Mouse (Mus musculus) embryonic facial prominence, embryonic 14.5 days (tissue): ENCODE measurements at regions not wholly inside any gene's neighbourhood (a gene's known extent, or its start where the extent isn't known, plus 50 kb on each side); places are given as distances from the start of the nearest gene placed in this dataset.

Experiments
- ATAC-seq: fragments of 200-750 bp; cut with Nextera tagmentation; 2 replicates; pipeline ENCODE4 v1.8.0; 2017; ENCODE audit warnings: low read depth, moderate number of reproducible peaks, moderate TSS enrichment
- DNase-seq: peaks from one replicate; pipeline ENCODE4 v3.0.0-alpha.2; 2015; ENCODE audit warnings: low spot score
- H3K27ac ChIP-seq: fragments of 300-500 bp; sonication (generic); replicated peaks from 2 replicates; pipeline ENCODE4 v1.5.1; 2014; ENCODE audit warnings: low read depth, mild to moderate bottlenecking, low read length, moderate library complexity
- H3K27me3 ChIP-seq: fragments of 300-500 bp; sonication (generic); replicated peaks from 2 replicates; pipeline ENCODE4 v1.6.1; 2014; ENCODE audit warnings: low read length; ENCODE audit not compliant: control insufficient read depth, insufficient read depth
- H3K36me3 ChIP-seq: fragments of 300-500 bp; sonication (generic); 2 replicates; pipeline ENCODE4 v1.6.1; 2014; ENCODE audit warnings: low read length, mixed read lengths; ENCODE audit not compliant: control insufficient read depth, insufficient read depth
- H3K4me1 ChIP-seq: fragments of 300-500 bp; sonication (generic); 2 replicates; pipeline ENCODE4 v1.6.1; 2014; ENCODE audit warnings: antibody characterized with exemption, low read length; ENCODE audit not compliant: control insufficient read depth, insufficient read depth
- H3K4me2 ChIP-seq: fragments of 300-500 bp; sonication (generic); 2 replicates; pipeline ENCODE4 v1.6.1; 2014; ENCODE audit warnings: low read depth, mild to moderate bottlenecking, low read length, moderate library complexity, mixed read lengths
- H3K4me3 ChIP-seq: fragments of 300-500 bp; sonication (generic); 2 replicates; pipeline ENCODE4 v1.5.1; 2014; ENCODE audit warnings: low read depth, mild to moderate bottlenecking, low read length
- H3K9ac ChIP-seq: fragments of 300-500 bp; sonication (generic); 2 replicates; pipeline ENCODE4 v1.6.1; 2014; ENCODE audit warnings: low read depth, mild to moderate bottlenecking, low read length, moderate library complexity, mixed read lengths
- H3K9me3 ChIP-seq: fragments of 300-500 bp; sonication (generic); 2 replicates; pipeline ENCODE4 v1.6.1; 2016; ENCODE audit warnings: low read length; ENCODE audit not compliant: control insufficient read depth
- WGBS: fragments of 180-500 bp; shearing (Covaris S2); extraction: QIAGEN DNeasy Blood & Tissue Kit; methylation state at CpG from one replicate; pipeline ENCODE4 v1.1.7; 2014; 5-methylcytosine and 5-hydroxymethylcytosine counted together

DNA sequence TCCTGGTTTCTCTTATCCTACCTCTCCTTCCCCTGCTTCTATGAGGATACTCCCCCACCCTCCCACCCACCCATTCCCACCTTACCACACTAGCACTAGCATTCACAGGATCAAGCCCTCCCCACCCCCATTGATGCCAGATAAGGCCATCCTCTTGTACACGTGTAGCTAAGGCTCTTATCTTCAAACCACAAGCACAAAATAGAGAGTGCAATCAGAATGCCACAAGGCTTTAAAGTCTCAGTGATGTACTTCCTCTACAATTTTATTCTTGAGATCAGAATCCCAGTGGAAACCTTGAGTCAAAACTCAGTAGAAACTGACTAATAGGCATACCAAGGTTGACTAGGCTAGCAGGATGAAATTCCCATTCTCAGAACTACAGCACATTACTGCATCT lies 348.4 kb downstream of the Speer2 start:
- ATAC-seq (no peak), DNase-seq (no peak)
- no peaks in the 10 kb centered on the region for H3K27me3 ChIP-seq
- no peak overlapping the region for H3K9ac ChIP-seq
- H3K4me2 ChIP-seq, result no peak overlapping the region
- 81% methylated on average over 1 of the region's 1 CpGs for WGBS
- no peaks in the 10 kb centered on the region for H3K9me3 ChIP-seq
- no peak overlapping the region for H3K4me3 ChIP-seq
- no peak overlapping the region for H3K27ac ChIP-seq
- no peaks in the 10 kb centered on the region for H3K36me3 ChIP-seq
- no peaks in the 10 kb centered on the region for H3K4me1 ChIP-seq

DNA sequence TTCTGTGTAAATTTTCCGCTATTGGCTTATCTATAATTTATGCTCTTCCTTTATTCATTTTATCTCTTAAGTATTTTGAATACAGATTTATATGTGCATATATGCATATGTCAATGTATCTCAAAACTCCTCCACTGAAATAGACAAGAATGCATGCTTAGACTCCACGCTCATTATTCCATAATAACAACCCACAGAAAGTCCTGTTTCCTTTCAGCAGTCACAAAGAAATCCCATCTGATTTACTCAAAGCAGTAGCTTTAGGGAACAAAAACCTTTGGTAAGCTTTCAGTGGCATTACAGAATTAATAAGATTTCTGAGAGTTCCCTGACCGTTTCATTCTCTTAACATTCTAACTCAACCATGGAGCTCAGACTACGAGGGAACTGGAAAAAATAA lies 386.2 kb downstream of the Speer2 start:
- DNase-seq (no peak), ATAC-seq (no peak)
- H3K4me1 ChIP-seq, result no peaks in the 10 kb centered on the region
- H3K36me3 ChIP-seq, result no peaks in the 10 kb centered on the region
- H3K4me3 ChIP-seq, result no peak overlapping the region
- no peaks in the 10 kb centered on the region for H3K27me3 ChIP-seq
- H3K27ac ChIP-seq, result no peak overlapping the region
- WGBS, result 55% methylated on average over 4 of the region's 4 CpGs
- H3K9me3 ChIP-seq, result no peaks in the 10 kb centered on the region
- no peak overlapping the region for H3K9ac ChIP-seq
- H3K4me2 ChIP-seq, result no peak overlapping the region

- Histone ChIP-seq H3K27ac (no peak overlapping the region), H3K4me1 (no peaks in the 10 kb centered on the region), H3K27me3 (no peaks in the 10 kb centered on the region), H3K9ac (no peak overlapping the region), H3K4me2 (peak overlapping the region; percentile 20; the same call in 1 of the 2 replicates), H3K36me3 (no peaks in the 10 kb centered on the region), H3K9me3 (no peaks in the 10 kb centered on the region), H3K4me3 (no peak overlapping the region)
- 33% methylated on average over 9 of the region's 9 CpGs for WGBS
- DNase-seq, result peak; percentile 3
- no peak for ATAC-seq
These were observed 394.3 kb downstream of the Speer2 start for GRCm38 (mm10) chr16:69469024-69469780.

DNA sequence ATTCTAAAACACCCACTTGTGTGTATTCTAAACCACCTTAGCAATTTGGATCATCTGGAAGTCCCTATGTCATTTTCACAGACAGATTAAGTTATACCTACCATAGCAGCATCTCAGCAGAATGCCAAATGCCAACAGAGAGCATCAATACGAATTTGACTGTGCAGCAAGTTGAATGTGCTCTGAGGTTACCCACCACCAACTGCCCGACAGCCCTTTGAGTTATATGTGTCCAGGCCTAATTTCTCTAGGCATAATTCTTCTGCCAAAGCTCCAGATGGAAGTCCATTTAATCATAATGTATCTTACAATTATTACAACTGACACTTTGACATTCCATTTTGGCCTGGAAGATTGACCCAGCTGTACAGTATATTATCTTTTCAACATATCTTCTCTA lies 404.4 kb downstream of the Speer2 start:
- no peaks in the 10 kb centered on the region for H3K27me3 ChIP-seq
- no peak overlapping the region for H3K27ac ChIP-seq
- H3K4me2 ChIP-seq, result no peak overlapping the region
- ATAC-seq, result no peak
- DNase-seq, result no peak
- no peaks in the 10 kb centered on the region for H3K36me3 ChIP-seq
- H3K9ac ChIP-seq, result no peak overlapping the region
- H3K9me3 ChIP-seq, result no peaks in the 10 kb centered on the region
- 77% methylated on average over 2 of the region's 2 CpGs for WGBS
- H3K4me1 ChIP-seq, result no peaks in the 10 kb centered on the region
- H3K4me3 ChIP-seq, result no peak overlapping the region

DNA sequence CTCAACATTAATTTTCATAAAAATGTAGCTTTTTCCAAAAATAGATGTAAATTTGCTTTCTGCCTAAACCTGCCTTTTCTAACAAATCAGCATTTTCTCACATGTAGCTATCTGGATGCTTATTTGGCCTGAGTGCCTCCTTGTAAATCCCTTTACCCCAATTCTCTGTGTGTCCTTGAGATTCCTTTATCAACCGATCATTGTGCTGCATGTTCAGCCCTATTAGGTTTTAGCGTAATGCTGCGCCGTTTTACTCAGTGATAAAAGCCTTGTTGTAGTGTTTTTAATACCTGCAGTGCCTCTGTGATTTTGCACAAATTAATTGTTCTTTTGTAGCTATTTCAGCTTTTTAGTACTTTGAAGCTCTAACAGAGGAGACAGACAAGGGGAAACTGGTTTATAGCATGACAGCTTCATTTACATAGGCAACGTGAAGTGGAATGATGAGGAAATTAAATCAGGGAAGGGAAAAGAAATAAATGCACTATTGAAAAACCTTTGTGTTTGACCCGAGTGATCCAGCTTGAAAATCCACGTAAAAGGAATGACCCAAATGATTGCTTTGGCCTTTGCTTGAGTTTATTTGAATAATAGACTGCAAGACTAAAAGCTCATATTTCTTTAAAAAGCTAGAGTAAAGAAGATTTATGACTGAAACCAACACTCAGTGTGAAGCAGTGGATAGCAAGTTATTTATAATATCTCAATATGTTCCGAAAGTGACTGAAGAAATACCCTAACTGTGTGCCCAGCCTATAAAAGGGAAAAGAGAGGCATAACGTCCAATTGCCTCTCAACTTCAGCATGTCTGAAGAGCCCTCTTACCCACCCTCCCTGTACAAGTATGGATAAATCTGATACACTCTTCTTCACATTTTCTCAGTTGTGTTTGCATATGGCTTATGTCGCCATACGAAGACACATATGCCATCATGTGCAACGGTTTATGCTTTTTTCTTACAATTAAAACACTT lies 438.6 kb downstream of the Speer2 start:
- no peak overlapping the region for H3K4me3 ChIP-seq
- 76% methylated on average over 12 of the region's 12 CpGs for WGBS
- no peaks in the 10 kb centered on the region for H3K9me3 ChIP-seq
- H3K9ac ChIP-seq, result no peak overlapping the region
- H3K27me3 ChIP-seq, result no peaks in the 10 kb centered on the region
- no peaks in the 10 kb centered on the region for H3K4me1 ChIP-seq
- H3K4me2 ChIP-seq, result no peak overlapping the region
- no peak for DNase-seq
- ATAC-seq, result no peak
- no peaks in the 10 kb centered on the region for H3K36me3 ChIP-seq
- no peak overlapping the region for H3K27ac ChIP-seq
